Comparison of ENCODE assay signal across 12 mouse cellular contexts in the genomic region with DNA sequence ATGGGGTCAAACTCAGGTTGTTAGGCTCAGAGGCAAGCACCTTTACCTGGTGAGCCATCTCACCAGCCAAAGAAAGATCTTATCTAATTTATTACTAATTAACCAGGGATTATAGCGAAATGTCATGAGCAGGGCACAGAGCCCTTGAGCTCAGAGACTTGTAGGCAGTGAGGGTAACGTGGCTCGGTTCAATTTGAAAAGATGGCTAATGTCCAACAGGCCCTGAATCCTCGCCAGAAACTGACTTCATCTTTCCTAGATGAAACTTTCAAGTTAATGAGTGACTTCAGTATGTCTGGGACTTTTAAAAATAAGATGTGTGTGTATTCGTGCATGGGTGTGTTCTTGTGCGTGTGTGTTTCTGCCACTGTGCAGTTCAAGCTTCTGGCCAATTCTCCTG. TPM values are rescaled to one million over a fixed set of nuclear protein-coding genes. Genes with fewer than 3 reads are reported as not detected.
DNase-seq lines count a peak whose midpoint lies in the region; ATAC-seq and TF ChIP-seq lines count a peak whose summit lies in the region.
"Had no signal": no experiment of that assay in that cellular context is flagged by ENCODE, and none has a peak within 500 bp of the region (broad histone marks: within the 10 kb centered on the region; RNA-seq: fewer than 3 reads in every experiment).

No protein-coding gene starts in this region.

- peak; percentile 68 for ATAC-seq in kidney, embryonic 16.5 days (ENCODE audit: low FRiP score, low TSS enrichment)
- no peak for ATAC-seq in activated CD4-positive, CD25-positive, alpha-beta regulatory T cell, adult 4 months

- H3K27ac ChIP-seq in kidney, embryonic 16.5 days (ENCODE audit: low read length), result peak overlapping the region; percentile 78
- no peak overlapping the region for H3K27ac ChIP-seq in gastrocnemius, adult 2 months
- H3K27ac ChIP-seq: embryonic facial prominence, embryonic 12.5 days; liver, embryonic 15.5 days; neural tube, embryonic 15.5 days had no signal

- no peak for TF ChIP-seq CTCF in gastrocnemius, adult 2 months (IDR thresholded peaks at IDR 0.05)

- H3K4me1 ChIP-seq in kidney, embryonic 16.5 days (ENCODE audit: insufficient read depth, low read length), result peaks cover 16% of the 10 kb centered on the region
- H3K4me1 ChIP-seq: embryonic facial prominence, embryonic 12.5 days; liver, embryonic 15.5 days; neural tube, embryonic 15.5 days had no signal

- H3K4me2 ChIP-seq in kidney, embryonic 16.5 days (replicated peaks; ENCODE audit: low read depth, low read length), result no peak overlapping the region
- H3K4me2 ChIP-seq: embryonic facial prominence, embryonic 12.5 days; liver, embryonic 15.5 days; neural tube, embryonic 15.5 days had no signal

- DNase-seq in heart, adult 11 months, result peak; percentile 83
- no peak for DNase-seq in heart, postnatal 25 days (ENCODE audit: low spot score)
- DNase-seq in urinary bladder, postnatal 10 days (ENCODE audit: low spot score), result peak; percentile 5
- no peak for DNase-seq in urinary bladder, adult 18-20 months (ENCODE audit: low spot score in 2 of 2)
- no peak for DNase-seq in gastrocnemius, adult 2 months
- DNase-seq in left cerebral cortex, postnatal 10 days (ENCODE audit: extremely low spot score in 1 of 2, low spot score in 2 of 2), result no peak
- DNase-seq: midbrain, embryonic 14.5 days had no signal

- no peaks in the 10 kb centered on the region for H3K36me3 ChIP-seq in kidney, embryonic 16.5 days (ENCODE audit: insufficient read depth, low read length)
- H3K36me3 ChIP-seq: embryonic facial prominence, embryonic 12.5 days; liver, embryonic 15.5 days; neural tube, embryonic 15.5 days had no signal

- no peaks in the 10 kb centered on the region for H3K9me3 ChIP-seq in kidney, embryonic 16.5 days (ENCODE audit: low read length)
- H3K9me3 ChIP-seq: embryonic facial prominence, embryonic 12.5 days; liver, embryonic 15.5 days; neural tube, embryonic 15.5 days had no signal

- 54% methylated on average over 6 of the region's 6 CpGs for whole genome bisulfite sequencing in kidney, embryonic 16.5 days

- no peaks in the 10 kb centered on the region for H3K27me3 ChIP-seq in kidney, embryonic 16.5 days (ENCODE audit: insufficient read depth, low read length)
- H3K27me3 ChIP-seq: embryonic facial prominence, embryonic 12.5 days; liver, embryonic 15.5 days; neural tube, embryonic 15.5 days had no signal

- no peak overlapping the region for H3K9ac ChIP-seq in kidney, embryonic 16.5 days (replicated peaks; ENCODE audit: low read length)
- H3K9ac ChIP-seq: embryonic facial prominence, embryonic 12.5 days; liver, embryonic 15.5 days; neural tube, embryonic 15.5 days had no signal

- intact Hi-C loops in heart, postnatal 25 days (cut with DNase I), result no loop called here
- intact Hi-C loops in gastrocnemius, adult 2 months (cut with DNase I), result no loop called here
- intact Hi-C loops in left cerebral cortex, postnatal 10 days (cut with DNase I), result no loop called here

- no peak overlapping the region for H3K4me3 ChIP-seq in kidney, embryonic 16.5 days (ENCODE audit: low read length)
- H3K4me3 ChIP-seq in gastrocnemius, adult 2 months, result no peak overlapping the region
- H3K4me3 ChIP-seq: embryonic facial prominence, embryonic 12.5 days; liver, embryonic 15.5 days; neural tube, embryonic 15.5 days had no signal

RNA-seq across cellular contexts. Expression of a gene that starts 8.9 kb away (rescaled TPM):
- total RNA-seq in heart, postnatal 25 days (2021), result under 1 TPM; 0.13 to 0.39 TPM
- 0.12 and 0.26 TPM in 2 replicates for polyA plus RNA-seq in kidney, embryonic 16.5 days (2015; fragmentation: Nextera tagmentation; extraction: Ambion mirVana)
- total RNA-seq in gastrocnemius, adult 2 months (2021), result under 1 TPM in 1 of 2 experiments, not detected in 1; 0.59 TPM
- total RNA-seq in left cerebral cortex, postnatal 10 days (2021), result under 1 TPM in 1 of 2 experiments, not detected in 1; 0.15 TPM
- polyA plus RNA-seq in activated CD4-positive, CD25-positive, alpha-beta regulatory T cell, adult 4 months (2017; shearing (Covaris generic)), result not detected

RNA-seq across cellular contexts. Expression of a gene that starts 32.0 kb away (rescaled TPM):
- total RNA-seq in heart, postnatal 25 days (2021), result 100 to 1,000 TPM in 1 of 2 experiments, 10 to 100 TPM in 1; 30.1 to 102 TPM
- polyA plus RNA-seq in kidney, embryonic 16.5 days (2015; fragmentation: Nextera tagmentation; extraction: Ambion mirVana), result 74.1 and 81.3 TPM in 2 replicates
- total RNA-seq in gastrocnemius, adult 2 months (2021), result 100 to 1,000 TPM in 1 of 2 experiments, 10 to 100 TPM in 1; 32.6 to 103 TPM
- total RNA-seq in left cerebral cortex, postnatal 10 days (2021), result 10 to 100 TPM; 34.2 to 40.4 TPM
- 10 to 100 TPM in 1 of 2 experiments, 1 to 10 TPM in 1; 7.5 to 12.1 TPM for polyA plus RNA-seq in activated CD4-positive, CD25-positive, alpha-beta regulatory T cell, adult 4 months (2017; shearing (Covaris generic))

Comparison
In these comparisons a context has a peak if more than half of its experiments do, and no peak if none do; other contexts are left out.
1. DNase-seq: peak in heart, adult 11 months (single experiment) and urinary bladder, postnatal 10 days (single experiment); none in heart, postnatal 25 days (single experiment), urinary bladder, adult 18-20 months (0 of 2), gastrocnemius, adult 2 months (single experiment) and left cerebral cortex, postnatal 10 days (0 of 2).